In genomic region chr9:75684772-75685171, GRCm38 (mm10) we compare ENCODE assay signal across 16 mouse cellular contexts. TPM values are rescaled to one million over a fixed set of nuclear protein-coding genes. Genes with fewer than 3 reads are reported as not detected.
DNase-seq lines count a peak whose midpoint lies in the region; ATAC-seq and TF ChIP-seq lines count a peak whose summit lies in the region.
"Had no signal": no experiment of that assay in that cellular context is flagged by ENCODE, and none has a peak within 500 bp of the region (broad histone marks: within the 10 kb centered on the region; RNA-seq: fewer than 3 reads in every experiment).

No protein-coding gene starts in this region.

- TF ChIP-seq CTCF in cortical plate, adult 2 months (IDR thresholded peaks at IDR 0.05; ENCODE audit: extremely low read depth, insufficient read depth, low read length) = no peak
- TF ChIP-seq CTCF in midbrain, postnatal 0 days (IDR thresholded peaks at IDR 0.05) = no peak

- no peak overlapping the region for H3K9ac ChIP-seq in hindbrain, embryonic 11.5 days (ENCODE audit: low read depth, low read length)
- 0 out of 2 replicates have a peak overlapping the region, but pooled peaks have one; percentile 86 for H3K9ac ChIP-seq in midbrain, postnatal 0 days (replicated peaks; ENCODE audit: low read length, poor library complexity, severe bottlenecking)
- H3K9ac ChIP-seq: limb, embryonic 12.5 days had no signal

- intact Hi-C loops in left cerebral cortex, postnatal 10 days (cut with DNase I) = no loop called here

- no peak for ATAC-seq in hindbrain, embryonic 11.5 days (ENCODE audit: low FRiP score)
- no peak for ATAC-seq in midbrain, postnatal 0 days (ENCODE audit: low FRiP score)
- ATAC-seq in CD4-positive, CD25-positive, alpha-beta regulatory T cell, adult 4 months = no peak

- no peak overlapping the region for H3K27ac ChIP-seq in cortical plate, adult 2 months (ENCODE audit: insufficient read depth, low read length)
- H3K27ac ChIP-seq in hindbrain, embryonic 11.5 days (ENCODE audit: low read depth, low read length) = no peak overlapping the region
- H3K27ac ChIP-seq in midbrain, postnatal 0 days (ENCODE audit: low read depth, low read length) = peak overlapping the region; percentile 91
- H3K27ac ChIP-seq: heart, embryonic 10.5 days; limb, embryonic 12.5 days had no signal

- no peaks in the 10 kb centered on the region for H3K27me3 ChIP-seq in hindbrain, embryonic 11.5 days (ENCODE audit: control insufficient read depth, insufficient read depth, low read length)
- no peaks in the 10 kb centered on the region for H3K27me3 ChIP-seq in midbrain, postnatal 0 days (ENCODE audit: insufficient read depth, low read length)
- H3K27me3 ChIP-seq: limb, embryonic 12.5 days had no signal

- peak; percentile 23 for DNase-seq in left cerebral cortex, adult 11 months (ENCODE audit: low spot score)
- no peak for DNase-seq in left cerebral cortex, postnatal 10 days (ENCODE audit: extremely low spot score in 1 of 2, low spot score in 2 of 2)
- DNase-seq in hindbrain, embryonic 11.5 days (ENCODE audit: low spot score) = peak; percentile 2
- DNase-seq in midbrain, postnatal 0 days (ENCODE audit: low spot score) = peak; percentile 39
- no peak for DNase-seq in ovary, postnatal 10 days (ENCODE audit: low spot score)
- DNase-seq: adrenal gland, postnatal 25 days; gastrocnemius, postnatal 10 days; kidney, postnatal 14 days; lung, adult 2 months; spleen, adult 18-20 months had no signal

- no peak for TF ChIP-seq POLR2A in cortical plate, adult 2 months (IDR thresholded peaks at IDR 0.05; ENCODE audit: extremely low read depth, insufficient read depth, low read length)

- H3K4me1 ChIP-seq in cortical plate, adult 2 months (ENCODE audit: control insufficient read depth, insufficient read depth, low read length) = 0 out of 2 replicates have a peak, but pooled peaks cover 1% of the 10 kb centered on the region
- H3K4me1 ChIP-seq in hindbrain, embryonic 11.5 days (replicated peaks; ENCODE audit: control insufficient read depth, insufficient read depth, low read length) = no peaks in the 10 kb centered on the region
- peaks cover 2% of the 10 kb centered on the region; the same call in 1 of the 2 replicates for H3K4me1 ChIP-seq in midbrain, postnatal 0 days (ENCODE audit: insufficient read depth, low read length)

- H3K9me3 ChIP-seq in hindbrain, embryonic 11.5 days (ENCODE audit: control insufficient read depth, low read length) = no peaks in the 10 kb centered on the region
- H3K9me3 ChIP-seq in midbrain, postnatal 0 days (ENCODE audit: low read length) = no peaks in the 10 kb centered on the region

- H3K4me3 ChIP-seq in cortical plate, adult 2 months (ENCODE audit: insufficient read depth, low read length) = peak overlapping the region; percentile 22; the same call in 1 of the 2 replicates
- no peak overlapping the region for H3K4me3 ChIP-seq in hindbrain, embryonic 11.5 days (ENCODE audit: low read depth, low read length)
- H3K4me3 ChIP-seq in midbrain, postnatal 0 days (ENCODE audit: low read depth, low read length) = peak overlapping the region; percentile 78
- H3K4me3 ChIP-seq: erythroblast, embryonic 14.5 days; megakaryocyte, embryonic 14.5 days had no signal

- WGBS in hindbrain, embryonic 11.5 days = 71% methylated on average over 3 of the region's 3 CpGs
- WGBS in midbrain, postnatal 0 days = 26% methylated on average over 3 of the region's 3 CpGs

- H3K36me3 ChIP-seq in hindbrain, embryonic 11.5 days (ENCODE audit: control insufficient read depth, insufficient read depth, low read length) = no peaks in the 10 kb centered on the region
- H3K36me3 ChIP-seq in midbrain, postnatal 0 days (ENCODE audit: insufficient read depth, low read length) = peaks cover 3% of the 10 kb centered on the region; the same call in 1 of the 2 replicates
- H3K36me3 ChIP-seq: heart, embryonic 10.5 days; limb, embryonic 12.5 days had no signal

- no peak overlapping the region for H3K4me2 ChIP-seq in hindbrain, embryonic 11.5 days (replicated peaks; ENCODE audit: low read depth, low read length)
- H3K4me2 ChIP-seq in midbrain, postnatal 0 days (ENCODE audit: low read depth, low read length, poor library complexity, severe bottlenecking) = peak overlapping the region; percentile 54

RNA-seq across cellular contexts. Expression of gene Scg3, which starts 0.9 kb away (rescaled TPM):
- 100 to 1,000 TPM; 254 to 258 TPM for total RNA-seq in left cerebral cortex, postnatal 10 days (2021)
- 241 and 253 TPM in 2 replicates for polyA plus RNA-seq in cortical plate, adult 2 months (2012; rRNA removed)
- polyA plus RNA-seq in hindbrain, embryonic 11.5 days (2014; fragmentation: Nextera tagmentation; extraction: Ambion mirVana) = 75.8 and 76.0 TPM in 2 replicates
- 115 and 126 TPM in 2 replicates for total RNA-seq in midbrain, postnatal 0 days (2014; rRNA removed)
- polyA plus RNA-seq in midbrain, postnatal 0 days (2015; fragmentation: Nextera tagmentation; extraction: Ambion mirVana) = 125 and 139 TPM in 2 replicates
- polyA plus RNA-seq in CD4-positive, CD25-positive, alpha-beta regulatory T cell, adult 4 months (2017; shearing (Covaris generic)) = not detected
- polyA plus RNA-seq: erythroblast, embryonic 14.5 days had no signal

RNA-seq across cellular contexts. Expression of gene Lysmd2, which starts 59.2 kb away (rescaled TPM):
- 10 to 100 TPM; 46.1 to 50.2 TPM for total RNA-seq in left cerebral cortex, postnatal 10 days (2021)
- polyA plus RNA-seq in cortical plate, adult 2 months (2012; rRNA removed) = 91.3 and 96.5 TPM in 2 replicates
- polyA plus RNA-seq in hindbrain, embryonic 11.5 days (2014; fragmentation: Nextera tagmentation; extraction: Ambion mirVana) = 15.0 and 15.6 TPM in 2 replicates
- total RNA-seq in midbrain, postnatal 0 days (2014; rRNA removed) = 29.2 and 32.4 TPM in 2 replicates
- polyA plus RNA-seq in midbrain, postnatal 0 days (2015; fragmentation: Nextera tagmentation; extraction: Ambion mirVana) = 33.6 and 39.4 TPM in 2 replicates
- 1 to 10 TPM; 3.9 to 5.6 TPM for polyA plus RNA-seq in CD4-positive, CD25-positive, alpha-beta regulatory T cell, adult 4 months (2017; shearing (Covaris generic))
- polyA plus RNA-seq: erythroblast, embryonic 14.5 days had no signal

Comparison
In these comparisons a context has a peak if more than half of its experiments do, and no peak if none do; other contexts are left out.
1. DNase-seq: peak in left cerebral cortex, adult 11 months (single experiment), hindbrain, embryonic 11.5 days (single experiment) and midbrain, postnatal 0 days (single experiment); none in left cerebral cortex, postnatal 10 days (0 of 2) and ovary, postnatal 10 days (single experiment).
2. RNA of gene Scg3, which starts 0.9 kb away (polyA plus RNA-seq): 241 to 253 TPM in cortical plate, adult 2 months, 125 to 139 TPM in midbrain, postnatal 0 days and 75.8 to 76.0 TPM in hindbrain, embryonic 11.5 days; not detected in CD4-positive, CD25-positive, alpha-beta regulatory T cell, adult 4 months; every median in the first group is over 10 times any median in the second.